Mouse (Mus musculus): ENCODE measurements around the gene Vangl1.

- TF ChIP-seq POLR2A (IDR thresholded peaks at IDR 0.05; ENCODE audit: extremely low read depth, insufficient read depth, low read length) (no peak), CTCF (IDR thresholded peaks at IDR 0.05; ENCODE audit: extremely low read depth, insufficient read depth, low read length) (no peak)
These were observed 46.4 kb upstream of the Vangl1 start for GRCm38 (mm10) chr3:102250873-102251272.
